Mouse (Mus musculus): ENCODE measurements around the gene Retnla.
"Not testable (repeated sequence)": the region's sequence is repeated elsewhere in the genome, so short reads cannot be mapped to it uniquely, and the experiment has no call there.

Retnla gene

DNA sequence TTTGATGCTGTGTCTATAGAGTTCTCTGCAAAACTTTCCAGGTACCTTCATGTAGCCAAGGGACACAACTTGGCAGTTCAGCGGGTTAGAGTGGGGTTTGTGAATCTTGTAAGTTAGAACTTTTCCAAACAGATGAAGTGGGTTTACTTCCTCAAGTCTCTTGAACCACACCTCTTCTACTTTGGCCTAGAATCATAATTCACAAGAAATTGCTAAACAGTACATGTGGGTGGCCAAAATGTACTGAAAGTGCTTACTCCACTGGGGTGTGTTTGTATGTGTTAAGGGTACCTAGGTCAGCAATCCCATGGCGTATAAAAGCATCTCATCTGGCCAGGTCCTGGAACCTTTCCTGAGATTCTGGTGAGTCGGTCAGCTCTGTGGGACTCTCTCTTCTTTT, at the start of gene Retnla:
Gene Retnla (plus strand): TSS at position 286 of the 400 bp plus-strand sequence.
- DNase-seq: no peak

- DNase-seq: no peak
Observed at GRCm38 (mm10) chr16:48798285-48798684, 44.1 kb upstream of the Retnla start.

- DNase-seq: no peak
Observed at GRCm38 (mm10) chr16:48799470-48799869, 42.9 kb upstream of the Retnla start.

DNA sequence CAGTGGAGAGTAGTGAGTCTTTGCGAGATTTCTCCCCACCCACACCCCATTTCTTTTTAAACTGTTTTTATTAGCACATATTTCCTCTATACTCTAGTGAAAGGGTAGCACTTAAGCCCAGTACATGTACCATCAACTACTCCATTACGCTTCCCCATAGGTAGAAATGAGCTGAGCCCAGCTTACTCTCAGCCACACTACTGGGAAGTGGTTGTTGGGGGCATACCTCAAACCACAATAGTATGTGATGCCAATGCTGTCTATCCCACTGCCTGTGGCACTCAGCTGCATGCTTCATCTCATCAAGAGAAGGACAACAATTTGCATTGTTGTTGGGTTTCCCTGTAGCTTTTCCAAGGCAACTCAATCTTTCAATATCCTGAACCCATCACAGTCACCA, 41.4 kb upstream of the Retnla start:
- DNase-seq: no peak

- no peak for DNase-seq
Observed at GRCm38 (mm10) chr16:48805412-48805811, 36.9 kb upstream of the Retnla start.

- DNase-seq: no peak
Observed at GRCm38 (mm10) chr16:48806521-48806920, 35.8 kb upstream of the Retnla start.

DNA sequence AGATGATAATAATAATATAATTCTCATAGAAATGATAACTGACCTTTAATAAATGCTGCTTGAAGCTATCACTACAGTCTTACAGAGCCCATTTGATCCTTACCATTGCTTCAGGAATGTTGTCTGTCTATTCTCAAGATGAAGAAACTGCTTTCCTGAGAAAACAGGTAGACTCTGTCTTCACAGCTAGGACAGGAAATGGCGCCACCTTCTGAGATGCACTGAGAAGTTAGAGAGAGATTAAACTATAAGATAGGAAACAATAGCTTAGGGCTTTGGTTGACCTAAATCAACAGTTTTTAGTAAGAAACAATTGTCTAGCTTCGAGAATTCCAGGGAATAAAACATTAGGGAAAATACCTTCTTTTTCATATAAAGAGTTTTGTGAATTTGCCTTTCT, 33.0 kb upstream of the Retnla start:
- DNase-seq: no peak

DNA sequence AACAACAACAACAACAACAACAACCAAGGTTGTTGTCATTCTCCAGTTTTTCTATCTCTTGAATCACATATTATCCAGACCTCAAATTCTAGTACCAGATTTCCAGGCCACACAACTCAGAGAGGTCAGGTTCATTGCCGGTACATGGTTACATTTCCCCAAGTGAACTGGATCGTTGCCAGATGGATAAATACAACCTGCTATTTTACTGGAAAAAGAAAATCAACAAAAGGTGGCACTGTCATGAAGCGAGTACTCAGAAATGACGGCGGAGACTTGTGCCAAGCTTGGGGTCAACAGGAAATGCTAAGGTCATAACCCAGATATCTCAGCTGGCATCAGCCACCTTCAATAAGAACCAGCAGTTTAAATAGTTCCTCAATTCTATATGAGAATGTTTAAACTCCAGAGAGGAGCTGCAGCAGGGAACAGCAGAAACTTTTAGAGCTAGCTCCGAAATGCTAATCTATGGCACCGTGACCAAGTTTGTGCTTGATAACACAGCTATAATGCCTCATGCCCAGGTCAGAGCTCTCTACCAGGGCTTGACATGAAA, 30.4 kb upstream of the Retnla start:
- DNase-seq: no peak

- no peak for DNase-seq
Observed at GRCm38 (mm10) chr16:48816695-48817094, 25.7 kb upstream of the Retnla start, which contains the start of gene Retnlb. Gene Retnlb, plus strand, starts transcription at chr16:48816856.

DNA sequence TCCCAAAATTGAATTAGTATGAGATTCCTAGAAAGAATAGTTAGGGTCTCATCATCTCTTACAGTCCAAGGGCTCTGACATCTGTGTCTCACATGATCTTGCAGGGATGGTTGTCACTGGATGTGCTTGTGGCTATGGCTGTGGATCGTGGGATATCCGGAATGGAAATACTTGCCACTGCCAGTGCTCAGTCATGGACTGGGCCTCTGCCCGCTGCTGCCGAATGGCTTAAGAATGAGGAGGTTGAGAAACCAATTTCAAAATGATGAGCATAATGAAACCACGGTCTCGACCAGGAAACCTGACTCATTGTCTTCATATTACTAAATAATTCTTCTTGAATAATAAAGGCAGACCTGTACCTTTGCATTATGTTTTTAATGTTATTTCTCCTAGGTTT, 23.8 kb upstream of the Retnla start:
- no peak for DNase-seq

- DNase-seq: no peak
Observed at GRCm38 (mm10) chr16:48826474-48826873, 15.9 kb upstream of the Retnla start.

- no peak for DNase-seq
Observed at GRCm38 (mm10) chr16:48827625-48828024, 14.7 kb upstream of the Retnla start.

DNA sequence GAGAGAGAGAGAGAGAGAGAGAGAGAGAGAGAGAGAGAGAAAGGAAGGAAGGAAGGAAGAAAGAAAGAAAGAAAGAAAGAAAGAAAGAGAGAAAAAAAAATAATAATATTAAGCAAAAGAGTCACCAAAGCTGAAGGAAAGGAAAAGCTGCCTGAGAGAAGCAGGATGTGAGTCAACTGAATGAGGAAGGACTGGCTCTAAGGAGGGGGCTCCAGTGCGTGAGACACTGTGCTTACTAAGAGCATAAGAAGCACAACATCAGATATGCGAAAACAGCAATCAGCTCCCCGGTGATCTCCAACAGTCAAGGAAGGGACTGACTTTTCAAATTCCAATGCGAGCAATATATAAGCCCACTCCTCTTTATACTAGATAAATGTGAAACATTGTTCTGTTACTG, 13.3 kb upstream of the Retnla start:
- no peak for DNase-seq

DNA sequence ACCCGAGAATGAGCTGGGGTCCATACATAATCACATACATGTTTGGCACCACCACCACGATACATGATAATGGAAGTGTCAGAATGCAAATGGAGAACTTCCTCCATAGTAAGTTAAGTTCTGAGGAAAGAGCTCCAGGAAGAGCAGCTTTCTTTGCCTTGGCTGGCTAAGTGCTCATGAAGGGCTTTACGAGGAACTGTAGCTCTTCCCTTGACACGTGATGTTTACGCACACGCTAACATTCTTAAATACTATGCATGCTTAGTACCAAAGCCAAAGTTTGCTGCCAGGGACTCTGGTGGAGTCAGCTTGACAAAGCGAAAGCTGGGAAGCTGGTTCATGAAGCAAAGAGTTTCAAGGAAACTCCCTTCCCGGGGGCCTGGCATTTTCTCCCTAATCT, 10.3 kb upstream of the Retnla start:
- DNase-seq: no peak

- DNase-seq: not testable (repeated sequence)
Observed at GRCm38 (mm10) chr16:48833626-48834025, 8.7 kb upstream of the Retnla start.

GRCm38 (mm10) chr16:48843671-48844386, 1.5 kb downstream of the Retnla start:
- no peak for DNase-seq

- DNase-seq: not testable (repeated sequence)
Observed at GRCm38 (mm10) chr16:48865004-48865403, 22.7 kb downstream of the Retnla start.

- no peak for DNase-seq
Observed at GRCm38 (mm10) chr16:48867690-48868089, 25.3 kb downstream of the Retnla start.

DNA sequence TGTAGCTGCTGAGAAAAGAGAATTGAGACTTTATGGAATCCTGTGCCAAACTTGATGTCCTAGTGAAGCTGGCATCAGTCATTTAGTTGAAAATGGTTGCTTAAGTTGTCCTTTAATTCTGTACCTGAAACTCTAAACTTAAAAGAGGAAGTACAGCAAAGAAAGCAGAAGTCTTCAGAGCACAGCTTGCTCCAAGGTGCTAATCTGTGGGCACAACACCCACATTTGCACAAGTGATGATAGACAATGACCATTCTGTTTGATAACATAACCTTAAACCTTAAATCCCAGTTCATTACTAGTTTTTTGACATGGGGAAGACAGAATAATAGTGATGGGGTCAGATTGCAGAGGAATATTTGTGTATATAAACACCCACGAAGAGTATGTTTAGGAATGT, 26.3 kb downstream of the Retnla start:
- DNase-seq: no peak

GRCm38 (mm10) chr16:48869671-48870070, 27.3 kb downstream of the Retnla start:
- DNase-seq: no peak

DNA sequence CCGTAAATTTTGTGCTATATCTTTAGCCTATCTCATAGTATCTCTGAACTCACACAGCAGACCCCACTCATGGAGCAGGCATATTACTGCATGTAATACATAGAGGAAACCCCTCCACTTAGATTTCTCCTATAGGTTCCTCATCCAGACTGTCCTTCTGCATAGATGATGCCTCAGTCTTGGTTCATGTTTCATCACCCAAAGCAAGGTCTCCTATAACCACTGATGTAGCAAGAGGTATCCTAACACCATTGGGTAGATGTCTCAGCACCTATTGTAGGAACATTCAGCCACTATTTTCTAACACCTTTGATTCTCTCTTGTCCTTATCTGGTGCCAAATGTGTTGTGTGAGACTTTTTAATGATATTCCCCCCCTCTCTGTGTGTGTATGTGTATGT, 29.4 kb downstream of the Retnla start:
- DNase-seq: no peak

DNA sequence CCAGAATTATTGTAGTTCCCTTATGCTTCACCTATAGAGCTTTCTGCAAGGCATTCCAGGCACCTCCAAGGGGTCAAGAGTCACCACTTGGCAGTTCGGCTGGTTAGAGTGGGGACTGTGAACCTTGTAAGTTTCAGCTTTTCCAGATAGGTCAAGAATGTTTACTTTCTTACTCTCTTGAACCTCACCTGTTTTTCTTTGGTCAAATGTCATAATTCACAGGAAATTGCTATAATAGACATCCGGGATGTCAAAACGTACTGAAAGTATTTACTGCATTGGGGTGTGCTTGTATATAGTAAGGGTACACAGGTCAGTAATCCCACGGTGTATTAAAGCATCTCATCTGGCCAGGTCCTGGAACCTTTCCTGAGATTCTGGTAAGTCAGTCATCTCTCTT, 30.0 kb downstream of the Retnla start, which contains the start of gene Retnlg:
Gene Retnlg (plus strand): TSS at position 301 of the 400 bp plus-strand sequence.
- no peak for DNase-seq

DNA sequence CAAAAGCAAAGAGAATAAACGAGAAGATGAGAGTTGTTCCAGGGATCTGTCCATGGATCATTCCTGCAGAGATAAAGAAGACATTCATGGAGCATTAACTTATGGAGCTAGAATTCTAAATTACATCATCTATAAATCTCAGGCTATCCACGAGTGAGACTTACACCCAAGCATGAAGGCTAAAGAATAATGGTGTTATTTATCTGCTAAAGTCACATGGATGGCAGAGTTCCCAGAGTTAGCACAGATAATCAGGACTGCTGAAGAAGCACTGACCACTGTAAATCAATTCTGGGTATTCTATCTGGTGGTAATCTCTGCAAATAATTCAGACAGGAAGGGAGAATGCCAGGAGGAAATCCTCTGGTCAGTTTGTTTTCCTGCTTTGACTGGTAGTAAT, 48.4 kb downstream of the Retnla start:
- no peak for DNase-seq
